Mouse (Mus musculus) limb, embryonic 11.5 days (tissue): ENCODE measurements at regions not wholly inside any gene's neighbourhood (a gene's known extent, or its start where the extent isn't known, plus 50 kb on each side); places are given as distances from the start of the nearest gene placed in this dataset.

Source experiments
- ATAC-seq: fragments of 200-750 bp; cut with Nextera tagmentation; 2 replicates; pipeline ENCODE4 v1.8.0; 2017; ENCODE audit warnings: low read depth; ENCODE audit not compliant: insufficient number of reproducible peaks, low FRiP score, low TSS enrichment
- DNase-seq: peaks from one replicate; pipeline ENCODE4 v3.0.0-alpha.2; 2015; ENCODE audit warnings: low spot score
- H3K27ac ChIP-seq: fragments of 300-500 bp; sonication (generic); replicated peaks from 2 replicates; pipeline ENCODE4 v1.5.1; 2014; ENCODE audit warnings: low read depth, mild to moderate bottlenecking, low read length
- H3K27me3 ChIP-seq: fragments of 300-500 bp; sonication (generic); 2 replicates; pipeline ENCODE4 v1.6.1; 2014; ENCODE audit warnings: mild to moderate bottlenecking, low read length, mixed read lengths; ENCODE audit not compliant: control insufficient read depth, insufficient read depth
- H3K36me3 ChIP-seq: fragments of 300-500 bp; sonication (generic); 2 replicates; pipeline ENCODE4 v1.6.1; 2014; ENCODE audit warnings: mild to moderate bottlenecking, low read length, moderate library complexity, mixed read lengths; ENCODE audit not compliant: control insufficient read depth, insufficient read depth
- H3K4me1 ChIP-seq: fragments of 300-500 bp; sonication (generic); 2 replicates; pipeline ENCODE4 v1.6.1; 2014; ENCODE audit warnings: low read length, mixed read lengths; ENCODE audit not compliant: control insufficient read depth, insufficient read depth
- H3K4me2 ChIP-seq: fragments of 300-500 bp; sonication (generic); 2 replicates; pipeline ENCODE4 v1.6.1; 2014; ENCODE audit warnings: low read depth, mild to moderate bottlenecking, moderate library complexity; ENCODE audit not compliant: severe bottlenecking
- H3K4me3 ChIP-seq: fragments of 300-500 bp; sonication (generic); 2 replicates; pipeline ENCODE4 v1.5.1; 2014; ENCODE audit warnings: low read depth, low read length
- H3K9ac ChIP-seq: fragments of 300-500 bp; sonication (generic); 2 replicates; pipeline ENCODE4 v1.6.1; 2014; ENCODE audit warnings: mild to moderate bottlenecking, low read length
- H3K9me3 ChIP-seq: fragments of 300-500 bp; sonication (generic); 2 replicates; pipeline ENCODE4 v1.6.1; 2016; ENCODE audit warnings: low read length; ENCODE audit not compliant: control insufficient read depth
- WGBS: fragments of 180-500 bp; shearing (Covaris S2); extraction: QIAGEN DNeasy Blood & Tissue Kit; methylation state at CpG from one replicate; pipeline ENCODE4 v1.1.7; 2014; 5-methylcytosine and 5-hydroxymethylcytosine counted together

- H3K4me1 ChIP-seq: no peaks in the 10 kb centered on the region
- H3K27ac ChIP-seq: no peak overlapping the region
- no peaks in the 10 kb centered on the region for H3K9me3 ChIP-seq
- DNase-seq: no peak
- ATAC-seq: no peak
- WGBS: 92% methylated on average over 5 of the region's 5 CpGs
- H3K4me3 ChIP-seq: no peak overlapping the region
- no peak overlapping the region for H3K4me2 ChIP-seq
- H3K36me3 ChIP-seq: no peaks in the 10 kb centered on the region
- H3K27me3 ChIP-seq: no peaks in the 10 kb centered on the region
- H3K9ac ChIP-seq: no peak overlapping the region
These were observed 136.4 kb upstream of the Myt1l start for GRCm38 (mm10) chr12:29391756-29392155.

GRCm38 (mm10) chr12:29394271-29394670 lies 133.9 kb upstream of the Myt1l start:
- 81% methylated on average over 1 of the region's 1 CpGs for WGBS
- H3K9ac ChIP-seq: no peak overlapping the region
- H3K27me3 ChIP-seq: no peaks in the 10 kb centered on the region
- H3K36me3 ChIP-seq: no peaks in the 10 kb centered on the region
- no peak overlapping the region for H3K4me2 ChIP-seq
- DNase-seq: no peak
- H3K4me1 ChIP-seq: no peaks in the 10 kb centered on the region
- H3K27ac ChIP-seq: no peak overlapping the region
- H3K9me3 ChIP-seq: no peaks in the 10 kb centered on the region
- no peak for ATAC-seq
- H3K4me3 ChIP-seq: no peak overlapping the region

GRCm38 (mm10) chr12:29394881-29395280 lies 133.3 kb upstream of the Myt1l start:
- Histone ChIP-seq H3K4me1 (no peaks in the 10 kb centered on the region), H3K27me3 (no peaks in the 10 kb centered on the region), H3K27ac (no peak overlapping the region), H3K4me3 (no peak overlapping the region), H3K4me2 (no peak overlapping the region), H3K36me3 (no peaks in the 10 kb centered on the region), H3K9me3 (no peaks in the 10 kb centered on the region), H3K9ac (no peak overlapping the region)
- no peak for ATAC-seq
- no peak for DNase-seq
- WGBS: 81% methylated on average over 6 of the region's 6 CpGs

GRCm38 (mm10) chr12:29395401-29395982 lies 132.7 kb upstream of the Myt1l start:
- H3K4me1 ChIP-seq: no peaks in the 10 kb centered on the region
- DNase-seq: no peak
- 91% methylated on average over 14 of the region's 14 CpGs for WGBS

GRCm38 (mm10) chr12:29404434-29404833 lies 123.8 kb upstream of the Myt1l start:
- WGBS: 18% methylated on average over 1 of the region's 1 CpGs

More at GRCm38 (mm10) chr12:29395401-29395982, 132.7 kb upstream of the Myt1l start:
- H3K27me3 ChIP-seq: no peaks in the 10 kb centered on the region
- H3K9ac ChIP-seq: no peak overlapping the region
- no peak for ATAC-seq
- no peak overlapping the region for H3K4me3 ChIP-seq
- no peak overlapping the region for H3K4me2 ChIP-seq
- H3K9me3 ChIP-seq: no peaks in the 10 kb centered on the region
- H3K27ac ChIP-seq: no peak overlapping the region
- H3K36me3 ChIP-seq: no peaks in the 10 kb centered on the region

GRCm38 (mm10) chr12:29409336-29410055 lies 118.7 kb upstream of the Myt1l start:
- no peak overlapping the region for H3K9ac ChIP-seq
- no peaks in the 10 kb centered on the region for H3K9me3 ChIP-seq
- H3K4me1 ChIP-seq: no peaks in the 10 kb centered on the region
- no peak overlapping the region for H3K4me3 ChIP-seq
- no peak overlapping the region for H3K4me2 ChIP-seq
- DNase-seq (no peak), ATAC-seq (no peak)
- H3K27ac ChIP-seq: no peak overlapping the region
- WGBS: 86% methylated on average over 8 of the region's 8 CpGs
- H3K27me3 ChIP-seq: no peaks in the 10 kb centered on the region
- H3K36me3 ChIP-seq: no peaks in the 10 kb centered on the region

More at GRCm38 (mm10) chr12:29404434-29404833, 123.8 kb upstream of the Myt1l start:
- Histone ChIP-seq H3K9me3 (no peaks in the 10 kb centered on the region), H3K36me3 (no peaks in the 10 kb centered on the region), H3K9ac (no peak overlapping the region), H3K27ac (no peak overlapping the region), H3K4me1 (no peaks in the 10 kb centered on the region), H3K4me3 (no peak overlapping the region), H3K4me2 (no peak overlapping the region), H3K27me3 (no peaks in the 10 kb centered on the region)
- ATAC-seq: no peak
- no peak for DNase-seq

GRCm38 (mm10) chr12:29433936-29434335 lies 94.2 kb upstream of the Myt1l start:
- Histone ChIP-seq H3K27ac (no peak overlapping the region), H3K9me3 (no peaks in the 10 kb centered on the region; the same call in 1 of the 2 replicates), H3K27me3 (no peaks in the 10 kb centered on the region), H3K4me3 (no peak overlapping the region), H3K9ac (no peak overlapping the region), H3K36me3 (no peaks in the 10 kb centered on the region), H3K4me2 (no peak overlapping the region), H3K4me1 (no peaks in the 10 kb centered on the region)
- no peak for ATAC-seq
- 94% methylated on average over 3 of the region's 3 CpGs for WGBS
- DNase-seq: no peak

GRCm38 (mm10) chr12:29439343-29440019 lies 88.7 kb upstream of the Myt1l start:
- H3K4me3 ChIP-seq: no peak overlapping the region
- no peaks in the 10 kb centered on the region for H3K4me1 ChIP-seq
- no peaks in the 10 kb centered on the region for H3K9me3 ChIP-seq
- DNase-seq: no peak
- 80% methylated on average over 11 of the region's 11 CpGs for WGBS
- ATAC-seq: no peak
- H3K9ac ChIP-seq: no peak overlapping the region
- H3K4me2 ChIP-seq: no peak overlapping the region
- no peak overlapping the region for H3K27ac ChIP-seq
- H3K27me3 ChIP-seq: no peaks in the 10 kb centered on the region
- H3K36me3 ChIP-seq: no peaks in the 10 kb centered on the region
